Mouse (Mus musculus) thymus, postnatal 36 days (tissue): ENCODE results near the gene Timp3.
A peak's percentile ranks its signal among the peaks of the same experiment; 100 is the strongest.

Source experiments
- DNase-seq, 2 experiments: peaks; one replicate each; pipeline ENCODE4 v3.0.0; 2022; ENCODE audit warnings: mixed read lengths in 2 of 2

Gene Timp3

DNA sequence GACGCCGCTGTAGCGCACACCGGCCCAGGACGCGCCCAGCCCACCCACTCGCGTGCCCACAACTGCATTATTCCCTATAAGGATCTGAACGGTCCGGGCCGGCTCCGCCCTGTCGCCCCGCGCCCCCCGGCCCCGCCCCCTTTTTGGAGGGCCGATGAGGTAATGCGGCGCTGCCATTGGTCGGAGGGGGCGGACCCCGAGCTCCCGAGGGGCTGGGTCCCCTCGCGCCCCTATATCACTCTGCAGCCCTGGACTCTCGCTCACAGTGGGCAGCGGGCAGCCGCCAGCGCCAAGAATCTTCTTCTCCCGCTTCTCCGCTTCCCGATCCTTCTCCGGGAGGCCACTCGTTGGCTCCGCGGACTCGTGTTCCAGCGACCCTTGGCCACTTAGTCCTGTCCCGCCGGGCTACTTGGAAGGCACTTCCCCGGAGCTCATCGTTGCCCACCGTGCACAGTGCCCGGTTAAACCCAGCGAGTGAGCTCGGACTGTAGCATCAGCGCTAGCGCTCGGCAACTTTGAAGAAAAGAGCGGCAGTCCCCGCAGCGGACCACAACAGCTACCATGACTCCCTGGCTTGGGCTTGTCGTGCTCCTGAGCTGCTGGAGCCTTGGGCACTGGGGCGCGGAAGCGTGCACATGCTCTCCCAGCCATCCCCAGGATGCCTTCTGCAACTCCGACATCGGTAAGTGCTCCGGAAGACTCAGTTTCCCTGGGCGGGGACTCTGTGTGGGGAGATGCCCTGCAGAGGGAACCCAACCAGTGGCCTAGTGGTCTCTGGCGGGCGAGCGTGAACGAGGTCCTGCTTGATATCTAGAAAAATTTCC, at the start of gene Timp3:
Timp3 (plus strand) TSS at position 80 of the 824 bp plus-strand sequence.
- DNase-seq, result peak in 1 of 2 experiments; percentile 17

DNA sequence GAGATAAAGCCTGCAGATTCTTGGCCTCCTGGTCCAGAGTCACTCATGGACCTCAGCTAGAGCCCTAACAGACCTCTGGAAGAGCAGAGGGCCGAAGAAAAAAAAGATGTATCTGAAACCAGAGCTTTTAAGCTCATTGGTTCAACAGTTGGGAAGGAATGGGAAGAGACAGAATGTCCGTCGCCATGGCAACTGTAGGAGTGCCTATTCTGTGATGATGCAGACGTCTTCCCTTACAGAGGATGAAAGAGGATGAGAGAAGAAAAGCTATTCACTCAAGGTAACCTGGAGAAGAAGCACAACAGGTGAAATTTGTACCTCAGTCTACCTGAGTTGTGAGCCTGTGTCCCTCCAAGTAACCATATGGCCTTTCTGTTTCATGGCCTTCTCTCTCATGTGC, 44.0 kb upstream of the Timp3 start:
- no peak for DNase-seq

- DNase-seq, result no peak
Observed at GRCm38 (mm10) chr10:86257045-86257444, 43.1 kb upstream of the Timp3 start.

DNA sequence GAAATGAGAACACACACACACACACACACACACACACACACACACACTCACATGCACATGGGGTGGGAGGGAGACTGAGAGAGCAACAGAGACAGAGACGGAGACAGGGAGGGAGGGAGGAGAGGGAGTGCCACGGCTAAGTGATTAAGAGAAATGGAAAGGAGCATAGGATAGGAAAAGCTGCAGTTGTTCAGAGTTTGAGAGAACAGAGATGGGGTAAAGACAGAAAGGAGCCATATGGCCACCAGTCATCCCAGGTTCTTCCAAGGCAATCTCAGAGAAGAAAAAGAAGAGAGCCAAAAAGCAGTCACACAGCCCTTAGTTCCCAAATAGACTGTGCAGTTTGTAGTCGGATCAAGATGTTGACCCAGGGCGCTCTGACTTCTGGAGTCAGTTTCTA, 42.1 kb upstream of the Timp3 start:
- DNase-seq, result no peak

DNA sequence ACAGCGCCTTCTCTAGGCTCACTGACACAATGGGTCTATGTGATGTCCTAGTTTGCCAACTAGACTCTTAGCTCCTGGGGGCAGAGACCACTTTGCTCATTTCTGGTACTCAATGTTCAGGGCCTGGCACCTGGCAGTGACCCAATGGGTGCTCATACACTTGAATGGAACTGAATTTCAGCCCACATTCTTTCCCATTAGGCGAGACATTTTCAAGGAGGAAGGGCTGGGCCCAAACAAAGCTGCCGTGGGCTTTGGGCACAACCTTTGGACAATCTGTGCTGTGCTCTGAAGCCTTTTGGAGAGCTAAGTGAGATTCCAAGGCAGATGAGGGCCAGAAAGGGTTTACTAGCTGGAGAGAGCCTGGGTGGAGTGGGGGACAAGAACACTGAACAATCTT, 41.2 kb upstream of the Timp3 start:
- no peak for DNase-seq

- DNase-seq, result no peak
Observed at GRCm38 (mm10) chr10:86261725-86262124, 38.4 kb upstream of the Timp3 start.

DNA sequence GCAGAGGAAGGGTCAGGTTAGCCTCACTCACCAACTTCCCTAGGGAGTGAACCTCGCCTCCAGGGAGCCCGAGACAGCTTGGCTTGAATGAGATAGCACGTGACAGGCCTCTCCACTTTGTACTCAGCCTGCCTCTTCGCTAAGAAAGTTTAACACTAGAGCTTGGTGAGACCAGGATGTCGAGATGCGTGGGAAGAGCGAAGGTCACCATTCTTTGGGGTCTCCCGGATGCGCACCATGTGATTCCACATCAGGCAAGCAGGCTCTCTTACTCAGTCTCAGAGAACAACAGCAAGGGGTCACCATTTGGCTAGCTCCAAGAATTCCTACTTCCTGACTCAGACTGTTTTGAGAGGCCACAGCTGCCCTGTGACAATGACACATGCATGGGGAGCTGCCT, 35.6 kb upstream of the Timp3 start:
- no peak for DNase-seq

GRCm38 (mm10) chr10:86270254-86270653, 29.9 kb upstream of the Timp3 start:
- no peak for DNase-seq

GRCm38 (mm10) chr10:86272826-86273225, 27.3 kb upstream of the Timp3 start:
- no peak for DNase-seq

GRCm38 (mm10) chr10:86273410-86274191, 26.6 kb upstream of the Timp3 start:
- no peak for DNase-seq

DNA sequence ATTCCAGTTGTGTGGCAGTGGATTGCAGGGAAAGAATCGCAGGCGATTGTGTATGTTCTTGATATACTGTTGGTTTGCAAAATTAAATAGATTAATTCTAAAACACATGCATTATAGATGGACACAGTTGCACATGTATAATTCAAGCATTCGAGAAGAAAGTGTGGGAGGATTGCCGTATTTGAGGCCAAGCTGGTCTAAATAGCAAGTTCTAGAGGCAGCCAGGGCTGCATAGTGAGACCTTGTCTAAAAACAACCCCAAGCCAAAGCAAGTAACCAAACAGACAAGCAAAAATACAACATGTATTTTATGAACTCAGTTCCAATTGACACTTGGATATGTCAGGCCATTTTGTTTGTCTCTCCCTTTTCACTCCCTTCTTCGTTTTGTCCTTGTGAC, 24.6 kb upstream of the Timp3 start:
- DNase-seq, result no peak

- no peak for DNase-seq
Observed at GRCm38 (mm10) chr10:86277327-86277726, 22.8 kb upstream of the Timp3 start.

DNA sequence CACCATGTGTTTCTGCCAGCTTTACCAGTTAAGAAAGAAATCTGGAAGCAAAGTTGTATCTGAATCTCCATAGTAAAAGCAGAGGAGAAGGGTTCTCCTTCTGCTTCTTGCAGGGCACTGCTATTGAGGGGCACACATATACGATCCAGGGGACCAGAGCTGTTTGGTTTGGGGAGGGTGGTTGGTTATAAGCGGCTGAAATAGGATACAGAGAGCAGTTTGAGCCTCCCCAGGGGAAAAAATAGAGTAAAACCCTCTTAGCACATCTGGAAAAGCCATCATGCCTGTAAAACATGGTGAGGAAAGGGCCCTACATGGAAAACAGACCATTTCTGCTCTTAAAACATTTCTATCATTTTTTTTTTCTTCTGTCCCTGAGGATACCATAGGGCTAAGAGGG, 21.7 kb upstream of the Timp3 start:
- no peak for DNase-seq

GRCm38 (mm10) chr10:86279579-86280168, 20.5 kb upstream of the Timp3 start:
- DNase-seq, result no peak

GRCm38 (mm10) chr10:86281238-86281637, 18.9 kb upstream of the Timp3 start:
- DNase-seq, result no peak

GRCm38 (mm10) chr10:86286508-86286907, 13.7 kb upstream of the Timp3 start:
- no peak for DNase-seq

DNA sequence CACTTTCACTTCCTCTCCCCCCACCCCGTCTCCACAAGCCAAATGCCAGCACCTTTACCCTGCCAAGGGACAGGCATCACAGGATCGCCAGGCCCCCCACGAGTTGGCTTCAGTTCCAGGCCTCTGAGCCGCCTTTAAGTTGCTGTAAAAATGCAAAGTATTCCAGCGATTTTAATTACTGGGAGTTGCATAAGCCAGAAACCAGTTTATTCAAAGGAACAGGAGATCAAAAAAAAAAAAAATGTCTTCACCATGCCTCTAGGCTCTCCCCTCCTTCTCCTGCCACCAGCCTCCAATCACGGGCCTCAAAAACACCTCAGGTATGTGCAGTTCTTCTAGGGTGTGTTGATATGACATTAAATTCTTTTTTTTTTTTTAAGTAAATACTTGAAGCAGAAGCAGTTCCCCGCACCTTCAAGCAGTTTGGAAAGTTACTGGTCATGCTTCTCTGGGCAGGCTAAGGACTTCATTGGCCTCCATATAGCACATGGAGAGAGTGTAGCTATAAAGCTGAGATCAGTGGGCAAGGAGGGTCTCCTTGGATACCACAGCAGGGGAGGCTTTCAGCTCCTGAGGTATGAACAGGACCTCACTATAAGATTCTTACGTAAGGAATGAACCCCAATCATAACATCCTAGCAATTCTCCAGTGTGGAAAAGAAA, 9.9 kb upstream of the Timp3 start:
- DNase-seq, result no peak

- DNase-seq, result no peak
Observed at GRCm38 (mm10) chr10:86293880-86294279, 6.3 kb upstream of the Timp3 start.

DNA sequence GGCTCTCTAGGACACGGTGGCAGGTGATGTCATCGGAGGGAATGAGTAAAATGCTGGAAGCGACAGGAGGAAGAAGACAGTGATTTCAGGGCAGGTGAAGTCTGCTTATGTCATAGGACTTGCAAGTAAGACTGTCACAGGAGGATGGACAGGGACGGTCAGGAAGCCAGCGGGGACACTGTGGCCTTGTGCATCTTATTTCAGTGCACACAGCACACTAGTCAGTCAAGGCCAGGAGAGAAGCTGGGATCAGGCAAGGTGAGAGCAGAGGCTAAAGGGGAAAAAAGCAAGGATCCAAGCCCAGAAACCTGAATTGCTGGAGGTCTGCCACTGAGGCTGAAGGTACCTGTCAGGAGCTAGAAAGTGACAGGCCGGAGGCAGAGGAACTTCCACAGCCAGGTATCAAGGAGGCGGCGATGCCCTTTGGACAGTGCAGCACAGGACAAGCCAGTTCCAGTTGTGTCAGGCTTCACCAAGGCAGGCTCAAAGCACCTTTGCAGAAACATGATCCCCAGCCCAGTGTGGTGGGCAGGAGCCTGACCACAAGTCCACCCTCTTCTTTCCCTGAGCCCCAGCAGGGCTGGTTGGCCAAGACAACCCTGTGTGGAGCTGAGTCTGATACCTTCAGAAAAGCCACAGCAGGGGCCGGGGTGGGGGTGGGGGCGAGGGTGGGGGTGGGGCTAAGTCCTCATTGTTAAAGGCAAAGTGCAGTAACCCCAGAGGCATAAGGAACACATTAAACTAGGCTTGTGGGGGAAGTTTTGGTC, 5.4 kb upstream of the Timp3 start:
- DNase-seq, result no peak

DNA sequence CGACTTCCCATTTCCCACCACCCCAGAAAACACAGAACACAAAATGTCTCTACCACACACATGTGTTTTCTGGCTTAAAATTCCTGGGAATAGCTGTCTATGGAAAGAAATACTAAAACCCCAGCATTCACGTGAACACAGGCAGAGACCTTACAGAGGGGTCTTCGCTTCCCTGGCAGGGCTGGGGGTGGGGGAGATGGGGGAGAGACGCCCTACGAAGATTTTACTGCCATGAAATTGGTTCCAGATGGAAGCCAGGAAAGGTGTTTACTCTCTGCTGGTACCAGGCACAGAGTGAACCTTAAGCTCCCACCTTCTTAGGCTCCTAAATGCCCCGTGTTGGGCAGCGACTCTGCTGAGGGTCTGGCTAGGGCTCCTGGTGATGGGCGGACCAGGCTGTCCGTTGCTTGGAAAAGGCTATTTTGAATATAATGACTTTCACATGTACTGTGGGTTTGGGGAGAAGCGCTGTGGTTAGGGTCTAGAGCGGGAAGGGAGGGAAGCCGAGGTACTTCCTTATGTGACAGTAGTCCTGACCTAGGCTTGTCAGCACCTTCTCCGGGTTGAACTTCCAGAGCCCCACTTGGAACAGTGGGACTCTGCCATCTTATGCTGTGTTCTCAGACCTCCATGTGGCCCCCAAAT, 4.6 kb upstream of the Timp3 start:
- no peak for DNase-seq

GRCm38 (mm10) chr10:86296111-86296510, 4.1 kb upstream of the Timp3 start:
- peak; percentile 45 to 47 for DNase-seq

DNA sequence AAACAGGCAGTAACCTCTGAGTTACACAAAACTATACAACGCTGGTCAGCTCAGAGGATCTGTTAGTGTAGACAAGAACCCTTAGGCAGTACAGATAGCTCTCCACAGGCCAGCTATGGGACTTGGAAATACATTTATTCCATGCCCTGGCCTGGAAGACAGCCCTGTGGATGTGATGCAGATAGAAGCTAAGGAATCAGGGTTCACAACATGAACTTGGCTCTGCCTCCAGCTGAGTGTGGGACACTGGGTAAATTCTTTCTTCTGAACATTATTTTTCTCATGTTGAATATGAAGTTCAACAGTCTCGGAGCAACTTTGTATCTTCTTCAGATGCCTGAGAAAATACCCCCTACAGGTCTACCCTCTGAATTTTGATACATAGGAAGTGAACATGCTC, 2.9 kb upstream of the Timp3 start:
- no peak for DNase-seq
